Mouse (Mus musculus): ENCODE data around the gene Slc35f6.

Gene Slc35f6

GRCm38 (mm10) chr5:30647815-30648560 is at the start of gene Slc35f6:
Gene Slc35f6, plus strand, starts transcription at chr5:30647933.
- DNase-seq (ENCODE audit: low read depth, low spot score): peak; percentile 76

- DNase-seq (ENCODE audit: low read depth, low spot score): no peak
These were observed 46.3 kb upstream of the Slc35f6 start for GRCm38 (mm10) chr5:30601397-30601796.

- DNase-seq (ENCODE audit: low read depth, low spot score): no peak
These were observed 44.5 kb upstream of the Slc35f6 start for GRCm38 (mm10) chr5:30603255-30603654.

- DNase-seq (ENCODE audit: low read depth, low spot score): no peak
These were observed 43.8 kb upstream of the Slc35f6 start for GRCm38 (mm10) chr5:30603926-30604325.

GRCm38 (mm10) chr5:30604769-30605188 is 43.0 kb upstream of the Slc35f6 start:
- no peak for DNase-seq (ENCODE audit: low read depth, low spot score)

DNA sequence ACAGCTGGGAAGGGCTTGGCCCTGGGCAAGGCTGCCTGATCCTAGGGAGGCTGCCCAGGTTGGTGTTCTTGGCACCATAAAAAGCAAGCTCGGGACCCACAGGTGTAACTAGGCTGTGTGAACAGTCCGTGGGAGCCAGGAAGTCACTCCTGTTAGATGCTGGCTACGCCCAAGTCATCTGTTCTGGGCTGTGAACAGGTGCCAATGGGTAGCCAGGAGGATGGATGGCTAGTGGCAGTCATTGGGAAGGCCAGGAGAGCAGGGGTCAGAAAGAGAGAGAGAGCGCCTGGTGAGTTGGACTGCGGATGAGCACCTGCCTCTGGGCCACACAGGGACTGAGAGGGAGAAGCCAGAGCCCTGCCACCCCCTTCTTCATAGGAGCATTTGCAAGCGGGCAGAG is 42.1 kb upstream of the Slc35f6 start:
- no peak for DNase-seq (ENCODE audit: low read depth, low spot score)

DNA sequence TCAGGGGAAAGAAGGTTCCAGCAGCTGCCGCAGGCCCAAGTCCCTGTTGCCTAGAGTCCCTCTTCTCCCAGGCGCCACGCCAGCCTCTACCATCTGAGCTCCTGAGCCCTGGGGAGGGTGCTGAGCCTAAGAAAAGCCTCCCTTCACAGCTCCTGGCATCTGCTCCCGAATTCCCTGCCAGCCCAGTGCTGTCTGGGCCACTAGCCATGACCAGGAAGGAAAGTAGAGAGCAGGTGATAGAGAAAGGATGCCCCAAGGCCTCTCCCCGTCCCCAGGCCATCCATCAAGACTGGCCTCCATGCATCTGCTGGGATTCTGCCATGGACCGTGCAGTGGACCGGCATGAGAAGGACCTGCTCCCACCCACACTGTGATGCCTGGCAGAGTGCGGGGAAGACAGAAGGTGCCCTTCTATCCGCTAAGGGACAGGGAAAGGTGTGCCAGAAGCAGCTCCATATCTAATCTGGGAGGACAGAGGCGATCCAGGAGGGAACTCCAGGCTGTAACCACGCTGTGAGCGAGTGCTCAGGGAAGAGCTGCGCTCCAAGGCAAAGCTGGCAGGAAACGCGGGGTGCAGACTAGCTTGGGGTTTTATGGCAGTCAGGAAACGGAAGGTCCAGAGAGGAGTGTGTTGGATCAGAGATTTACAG is 41.2 kb upstream of the Slc35f6 start:
- DNase-seq (ENCODE audit: low read depth, low spot score): peak; percentile 65

DNA sequence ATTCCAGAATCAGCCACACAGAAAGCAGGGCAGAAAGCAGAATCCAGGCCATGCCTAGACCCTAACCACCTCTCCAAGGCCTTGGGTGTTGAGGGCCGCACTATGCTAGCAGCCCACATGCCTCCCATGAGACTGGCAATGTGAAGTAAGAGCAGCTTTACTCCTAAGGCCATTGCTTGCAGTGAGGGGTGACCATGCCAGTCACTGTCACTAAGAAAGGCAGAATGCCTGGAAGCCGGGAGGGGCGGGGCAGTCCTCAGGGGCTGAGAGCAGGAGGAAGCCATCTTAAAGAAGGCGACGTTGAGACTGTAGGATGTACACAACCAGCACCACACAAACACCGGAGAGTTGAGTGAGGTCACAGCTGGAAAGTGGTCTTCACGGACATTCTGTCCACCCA is 38.6 kb upstream of the Slc35f6 start:
- no peak for DNase-seq (ENCODE audit: low read depth, low spot score)

DNA sequence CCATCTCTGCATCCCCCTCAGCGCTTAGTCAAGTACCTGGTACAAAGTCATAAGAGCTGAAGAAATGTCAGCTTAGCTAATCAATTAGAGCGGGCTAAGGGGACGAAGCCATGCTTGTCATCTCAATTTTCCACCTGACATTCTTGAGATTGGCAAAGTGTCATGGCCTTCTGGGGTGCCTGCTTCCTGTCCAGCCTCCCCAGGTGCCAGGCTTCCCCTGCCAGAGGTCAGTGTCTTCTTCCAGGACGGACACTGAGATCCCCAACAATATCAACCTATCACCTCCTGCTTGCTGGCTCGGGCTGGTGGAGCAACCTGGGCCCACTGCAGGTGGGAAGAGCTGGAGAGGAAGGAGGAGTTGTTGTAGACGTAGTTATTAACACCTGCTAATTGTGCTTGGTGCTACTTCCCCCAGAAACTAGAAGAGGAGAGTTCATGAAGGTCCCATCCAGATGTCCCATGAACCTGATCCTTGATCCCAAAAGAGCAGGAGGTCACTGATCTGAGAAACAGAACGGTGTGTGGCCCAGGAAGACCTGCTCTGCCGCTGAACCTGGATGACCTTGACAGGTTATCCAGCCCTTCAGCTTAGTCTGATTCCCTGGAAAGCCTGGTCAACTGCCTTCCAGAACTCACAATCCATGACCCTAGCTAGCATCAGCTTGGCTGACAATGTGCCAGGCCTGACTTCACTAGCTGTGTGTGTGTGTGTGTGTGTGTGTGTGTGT is 37.7 kb upstream of the Slc35f6 start:
- DNase-seq (ENCODE audit: low read depth, low spot score): no peak

DNA sequence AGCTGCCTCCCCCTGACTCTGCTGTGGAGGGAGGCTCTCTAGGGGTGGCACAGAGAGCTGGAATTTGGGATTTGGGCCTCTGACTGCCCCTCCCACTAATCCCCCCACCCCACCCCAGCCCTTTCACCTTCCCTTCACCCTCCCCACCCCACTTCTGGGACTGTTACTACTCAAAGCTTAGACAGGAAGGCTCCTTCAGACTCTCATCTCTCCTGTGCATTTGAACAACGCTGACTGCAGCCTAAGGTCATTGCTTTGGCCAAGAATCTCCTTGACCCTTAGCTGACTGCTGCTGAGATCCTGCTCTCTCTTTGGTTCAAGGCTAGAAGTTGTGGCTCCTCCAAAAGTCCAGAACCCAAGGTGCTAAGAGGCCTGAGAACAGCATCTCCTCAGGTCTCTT is 36.6 kb upstream of the Slc35f6 start:
- DNase-seq (ENCODE audit: low read depth, low spot score): no peak

DNA sequence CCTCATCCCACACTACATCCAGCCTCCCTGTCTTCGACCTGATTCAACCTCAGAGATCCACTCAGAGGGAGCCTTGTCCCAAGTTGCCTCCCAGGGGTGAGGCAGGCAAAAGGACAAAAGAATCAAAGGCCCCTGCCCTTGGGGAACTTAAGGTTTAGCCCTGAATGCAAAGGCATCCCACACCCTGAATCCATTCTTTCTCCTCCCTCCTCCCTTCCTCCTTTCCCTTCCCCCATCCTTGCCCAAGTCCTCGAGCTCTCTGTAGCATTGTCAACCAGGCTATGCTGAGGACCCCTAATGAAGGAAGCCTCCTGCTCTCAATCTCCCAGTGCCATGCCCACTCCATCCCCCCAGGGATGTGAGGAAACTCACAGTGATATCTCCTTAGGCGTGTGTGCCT is 36.0 kb upstream of the Slc35f6 start:
- no peak for DNase-seq (ENCODE audit: low read depth, low spot score)

DNA sequence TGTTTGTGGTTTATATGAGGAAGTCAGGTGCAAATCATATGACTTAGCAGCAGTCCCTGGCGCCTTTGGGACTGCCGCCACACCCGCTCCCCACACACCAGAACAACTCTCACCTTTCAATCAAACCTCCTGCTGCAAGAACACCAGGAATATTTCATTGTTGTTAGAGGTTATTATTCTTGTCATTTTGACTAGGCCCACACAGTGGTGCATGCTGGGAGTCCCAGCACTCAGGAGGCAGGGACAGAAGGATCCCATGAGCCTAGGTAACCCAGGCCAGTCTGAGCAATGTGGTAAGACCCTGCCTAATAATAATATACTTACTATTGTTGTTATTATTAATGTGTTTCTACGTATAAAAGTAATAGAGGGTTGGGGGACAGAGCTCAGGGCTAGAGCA is 35.2 kb upstream of the Slc35f6 start:
- DNase-seq (ENCODE audit: low read depth, low spot score): no peak

DNA sequence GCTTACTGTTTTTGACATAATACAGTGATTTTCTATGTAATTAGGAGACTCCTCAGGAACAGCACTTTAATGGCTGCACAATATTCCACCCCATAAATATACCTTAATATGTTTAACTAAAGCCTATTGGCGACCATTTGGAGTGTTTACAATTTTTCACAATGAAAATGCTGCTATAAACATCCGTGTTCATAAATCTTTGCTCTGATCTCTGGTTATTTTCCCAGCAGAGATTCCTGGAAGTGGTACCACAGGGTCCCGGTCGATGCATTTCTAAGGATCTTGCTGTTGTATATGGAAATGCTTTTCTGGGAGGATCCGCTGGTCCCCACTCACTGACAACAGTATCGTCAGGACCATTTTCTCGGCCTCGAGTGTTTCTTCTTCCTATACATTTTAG is 34.5 kb upstream of the Slc35f6 start:
- no peak for DNase-seq (ENCODE audit: low read depth, low spot score)

- no peak for DNase-seq (ENCODE audit: low read depth, low spot score)
These were observed 33.5 kb upstream of the Slc35f6 start for GRCm38 (mm10) chr5:30614221-30614620.

GRCm38 (mm10) chr5:30615416-30615815 is 32.3 kb upstream of the Slc35f6 start:
- DNase-seq (ENCODE audit: low read depth, low spot score): no peak

DNA sequence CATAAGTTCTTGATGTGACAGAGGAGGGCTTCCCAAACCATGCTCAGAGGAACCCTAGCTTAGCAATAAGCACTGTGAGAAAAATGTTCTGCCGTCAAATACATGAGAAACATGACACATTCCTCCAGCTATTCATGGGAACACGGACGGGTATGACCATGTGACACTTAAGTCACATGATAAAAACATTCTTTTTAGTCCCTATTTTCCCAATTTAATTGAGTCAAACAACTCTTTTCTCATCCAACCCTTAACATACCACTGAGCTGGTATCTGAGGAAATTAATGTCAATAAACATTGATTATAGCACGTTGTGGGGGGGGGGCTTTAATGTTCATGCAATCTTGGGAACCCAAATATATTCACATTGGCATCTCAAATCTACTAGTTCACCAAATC is 31.9 kb upstream of the Slc35f6 start:
- no peak for DNase-seq (ENCODE audit: low read depth, low spot score)

DNA sequence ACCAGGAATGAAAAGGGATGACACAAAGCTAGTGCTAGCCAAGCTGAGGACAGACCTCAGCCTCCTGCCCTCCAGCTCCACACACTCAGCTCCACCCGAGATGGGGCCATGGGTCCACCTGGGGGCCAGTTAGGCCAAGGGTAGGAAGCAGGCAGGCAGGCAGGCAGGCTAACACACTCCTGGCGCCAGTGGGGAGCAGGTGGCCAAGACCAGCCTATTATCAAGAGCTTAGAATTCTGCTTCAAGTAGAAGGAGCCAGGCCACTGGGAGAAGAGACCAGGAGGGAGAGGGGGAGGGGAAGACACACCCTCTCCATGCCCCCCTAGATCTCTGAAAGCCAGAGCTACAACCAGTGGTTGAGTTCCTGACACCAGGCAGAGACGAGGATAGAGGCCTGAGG is 31.1 kb upstream of the Slc35f6 start:
- no peak for DNase-seq (ENCODE audit: low read depth, low spot score)

DNA sequence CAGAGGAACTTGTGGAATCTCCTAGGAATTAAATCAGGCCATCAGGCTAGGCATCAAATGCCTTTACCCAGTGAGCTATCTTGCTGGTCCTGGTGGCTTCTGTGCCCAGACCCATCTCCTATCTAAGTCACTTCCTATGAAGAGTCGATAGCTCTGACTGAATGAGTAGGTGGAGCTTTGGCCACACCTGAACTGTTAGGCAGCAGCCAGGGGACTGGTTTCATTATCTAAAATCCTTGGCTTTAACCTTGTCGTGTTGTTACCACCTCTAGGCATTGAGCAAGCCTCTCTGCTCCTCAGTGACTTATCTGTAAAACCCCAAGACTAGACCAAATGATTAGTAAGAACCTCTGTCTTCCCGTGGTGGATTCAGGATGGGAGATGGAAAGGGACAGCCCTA is 30.4 kb upstream of the Slc35f6 start:
- no peak for DNase-seq (ENCODE audit: low read depth, low spot score)

- DNase-seq (ENCODE audit: low read depth, low spot score): peak; percentile 16
These were observed 29.9 kb upstream of the Slc35f6 start for GRCm38 (mm10) chr5:30617851-30618250.

- DNase-seq (ENCODE audit: low read depth, low spot score): no peak
These were observed 29.2 kb upstream of the Slc35f6 start for GRCm38 (mm10) chr5:30618376-30619003.

GRCm38 (mm10) chr5:30619211-30619610 is 28.5 kb upstream of the Slc35f6 start:
- DNase-seq (ENCODE audit: low read depth, low spot score): no peak

DNA sequence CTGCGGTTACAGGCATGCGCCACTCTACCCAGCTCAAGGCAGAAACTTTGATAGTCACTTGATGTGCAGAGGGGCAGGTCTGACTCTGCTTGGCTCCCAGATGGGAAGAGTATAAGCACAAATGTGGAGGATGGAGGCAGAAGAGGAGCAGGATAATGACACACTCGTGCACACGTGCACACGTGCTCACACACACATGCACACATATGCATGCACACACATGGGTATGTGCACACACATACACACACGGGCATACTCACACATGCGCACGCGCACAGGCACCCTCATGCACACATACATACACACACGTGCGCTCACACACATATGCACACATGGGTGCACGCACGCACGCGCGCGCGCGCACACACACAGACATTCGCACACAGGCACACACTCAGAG is 27.2 kb upstream of the Slc35f6 start:
- no peak for DNase-seq (ENCODE audit: low read depth, low spot score)

Measured in skeletal muscle tissue, adult 2 months (tissue).